Comparison of ENCODE assay signal across 15 mouse cellular contexts in genomic region chr2:106729951-106730564, GRCm38 (mm10). TPM values are rescaled to one million over a fixed set of nuclear protein-coding genes. Genes with fewer than 3 reads are reported as not detected.
DNase-seq lines count a peak whose midpoint lies in the region; ATAC-seq and TF ChIP-seq lines count a peak whose summit lies in the region.
"Had no signal": no experiment of that assay in that cellular context is flagged by ENCODE, and none has a peak within 500 bp of the region (broad histone marks: within the 10 kb centered on the region; RNA-seq: fewer than 3 reads in every experiment).

No protein-coding gene starts in this region.

- TF ChIP-seq CTCF in lung, embryonic 14.5 days (IDR thresholded peaks at IDR 0.05; ENCODE audit: low read depth), result no peak

- no peak overlapping the region for H3K4me2 ChIP-seq in heart, embryonic 13.5 days
- H3K4me2 ChIP-seq in lung, embryonic 14.5 days, result no peak overlapping the region
- no peak overlapping the region for H3K4me2 ChIP-seq in embryonic facial prominence, embryonic 15.5 days (replicated peaks)
- peak overlapping the region; percentile 10 for H3K4me2 ChIP-seq in limb, embryonic 13.5 days (replicated peaks)

- H3K36me3 ChIP-seq in heart, embryonic 13.5 days, result peaks cover 22% of the 10 kb centered on the region
- no peaks in the 10 kb centered on the region for H3K36me3 ChIP-seq in lung, embryonic 14.5 days (ENCODE audit: insufficient read depth)
- H3K36me3 ChIP-seq in embryonic facial prominence, embryonic 15.5 days, result peaks cover 4% of the 10 kb centered on the region; the same call in 1 of the 2 replicates
- H3K36me3 ChIP-seq in limb, embryonic 13.5 days, result peaks cover 23% of the 10 kb centered on the region

- WGBS in heart, embryonic 13.5 days, result 47% methylated on average over 6 of the region's 6 CpGs
- 40% methylated on average over 6 of the region's 6 CpGs for WGBS in lung, embryonic 14.5 days
- 40% methylated on average over 6 of the region's 6 CpGs for WGBS in embryonic facial prominence, embryonic 15.5 days
- WGBS in limb, embryonic 13.5 days, result 16% methylated on average over 6 of the region's 6 CpGs

- no peak overlapping the region for H3K27ac ChIP-seq in heart, embryonic 13.5 days (replicated peaks)
- no peak overlapping the region for H3K27ac ChIP-seq in lung, embryonic 14.5 days (ENCODE audit: low read depth)
- 0 out of 2 replicates have a peak overlapping the region, but pooled peaks have one; percentile 18 for H3K27ac ChIP-seq in embryonic facial prominence, embryonic 15.5 days (replicated peaks)
- peak overlapping the region; percentile 48 for H3K27ac ChIP-seq in limb, embryonic 13.5 days
- H3K27ac ChIP-seq: heart, adult 2 months; stomach, postnatal 0 days had no signal

- H3K27me3 ChIP-seq in heart, embryonic 13.5 days (replicated peaks), result no peaks in the 10 kb centered on the region
- no peaks in the 10 kb centered on the region for H3K27me3 ChIP-seq in lung, embryonic 14.5 days (ENCODE audit: insufficient read depth, low read length)
- no peaks in the 10 kb centered on the region for H3K27me3 ChIP-seq in embryonic facial prominence, embryonic 15.5 days
- peaks cover 5% of the 10 kb centered on the region; the same call in 1 of the 2 replicates for H3K27me3 ChIP-seq in limb, embryonic 13.5 days
- H3K27me3 ChIP-seq: megakaryocyte, embryonic 14.5 days had no signal

- H3K4me3 ChIP-seq in heart, embryonic 13.5 days, result no peak overlapping the region
- H3K4me3 ChIP-seq in lung, embryonic 14.5 days (ENCODE audit: low read depth, low read length), result no peak overlapping the region
- no peak overlapping the region for H3K4me3 ChIP-seq in embryonic facial prominence, embryonic 15.5 days (replicated peaks)
- H3K4me3 ChIP-seq in limb, embryonic 13.5 days, result no peak overlapping the region
- H3K4me3 ChIP-seq: heart, adult 2 months; megakaryocyte, embryonic 14.5 days; myocyte had no signal

- H3K9ac ChIP-seq in heart, embryonic 13.5 days, result 0 out of 2 replicates have a peak overlapping the region, but pooled peaks have one; percentile 16
- H3K9ac ChIP-seq in lung, embryonic 14.5 days, result no peak overlapping the region
- no peak overlapping the region for H3K9ac ChIP-seq in embryonic facial prominence, embryonic 15.5 days
- no peak overlapping the region for H3K9ac ChIP-seq in limb, embryonic 13.5 days

- no peak for ATAC-seq in heart, embryonic 13.5 days (ENCODE audit: extremely low read depth, insufficient number of reproducible peaks, low FRiP score, low TSS enrichment)
- ATAC-seq in lung, embryonic 14.5 days (ENCODE audit: insufficient read depth), result peak; percentile 47; the same call in 1 of the 2 replicates
- no peak for ATAC-seq in embryonic facial prominence, embryonic 15.5 days (ENCODE audit: insufficient number of reproducible peaks, low FRiP score, low TSS enrichment, low read depth)
- ATAC-seq in limb, embryonic 13.5 days (ENCODE audit: low FRiP score, low read depth), result peak; percentile 87

- DNase-seq in heart, adult 9 months (ENCODE audit: low spot score in 2 of 2), result no peak
- peak; percentile 60 for DNase-seq in lung, embryonic 14.5 days
- no peak for DNase-seq in lung, postnatal 4 days
- DNase-seq in gastrocnemius, adult 18-20 months (ENCODE audit: low spot score), result no peak
- DNase-seq: cerebellum, adult 9-10 months; heart, adult 2 months; kidney, postnatal 25 days; spleen, adult 18-20 months; thymus, postnatal 36 days had no signal

- H3K9me3 ChIP-seq in heart, embryonic 13.5 days, result no peaks in the 10 kb centered on the region
- no peaks in the 10 kb centered on the region for H3K9me3 ChIP-seq in lung, embryonic 14.5 days (ENCODE audit: low read depth, low read length)
- H3K9me3 ChIP-seq in embryonic facial prominence, embryonic 15.5 days (replicated peaks), result no peaks in the 10 kb centered on the region
- H3K9me3 ChIP-seq in limb, embryonic 13.5 days, result no peaks in the 10 kb centered on the region

- peaks cover 53% of the 10 kb centered on the region for H3K4me1 ChIP-seq in heart, embryonic 13.5 days
- peaks cover 20% of the 10 kb centered on the region for H3K4me1 ChIP-seq in lung, embryonic 14.5 days (ENCODE audit: insufficient read depth)
- peaks cover 13% of the 10 kb centered on the region; the same call in 1 of the 2 replicates for H3K4me1 ChIP-seq in embryonic facial prominence, embryonic 15.5 days
- H3K4me1 ChIP-seq in limb, embryonic 13.5 days, result peaks cover 57% of the 10 kb centered on the region
- H3K4me1 ChIP-seq: megakaryocyte, embryonic 14.5 days had no signal

RNA-seq across cellular contexts. Expression of gene Mpped2, which starts 37.0 kb away (rescaled TPM):
- 72.3 and 82.8 TPM in 2 replicates for polyA plus RNA-seq in heart, embryonic 13.5 days (2015; fragmentation: Nextera tagmentation; extraction: Ambion mirVana)
- 31.1 and 33.3 TPM in 2 replicates for polyA plus RNA-seq in lung, embryonic 14.5 days (2014; fragmentation: Nextera tagmentation; extraction: Ambion mirVana)
- polyA plus RNA-seq in embryonic facial prominence, embryonic 15.5 days (2015; fragmentation: Nextera tagmentation; extraction: Ambion mirVana), result 56.3 and 61.9 TPM in 2 replicates
- 130 and 135 TPM in 2 replicates for polyA plus RNA-seq in limb, embryonic 13.5 days (2015; fragmentation: Nextera tagmentation; extraction: Ambion mirVana)
- total RNA-seq in gastrocnemius, adult 18-20 months (2021), result 1 to 10 TPM; 4.6 to 7.4 TPM
- polyA plus RNA-seq: myocyte had no signal

Comparison
In these comparisons a context has a peak if more than half of its experiments do, and no peak if none do; other contexts are left out.
1. ATAC-seq: peak in lung, embryonic 14.5 days (single experiment) and limb, embryonic 13.5 days (single experiment); none in heart, embryonic 13.5 days (single experiment) and embryonic facial prominence, embryonic 15.5 days (single experiment).
2. H3K27ac ChIP-seq: peak in embryonic facial prominence, embryonic 15.5 days (single experiment) and limb, embryonic 13.5 days (single experiment); none in heart, embryonic 13.5 days (single experiment) and lung, embryonic 14.5 days (single experiment).